21 mouse cellular contexts compared by ENCODE assay signal in genomic region chr11:34194158-34194941, GRCm38 (mm10). TPM values are rescaled to one million over a fixed set of nuclear protein-coding genes. Genes with fewer than 3 reads are reported as not detected.
"Had no signal": no experiment of that assay in that cellular context is flagged by ENCODE, and none has a peak within 500 bp of the region (broad histone marks: within the 10 kb centered on the region; RNA-seq: fewer than 3 reads in every experiment).

No protein-coding gene starts in this region.

- H3K36me3 ChIP-seq: kidney, embryonic 15.5 days; limb, embryonic 10.5 days; liver, embryonic 15.5 days; midbrain, embryonic 13.5 days; neural tube, embryonic 12.5 days had no signal

- DNase-seq: kidney, adult 2 months; kidney, postnatal 25 days; lung, postnatal 10 days; right cerebral cortex, postnatal 4 days; spleen, adult 18-20 months; thymus, adult 18-20 months; thymus, postnatal 14 days had no signal

- H3K27ac ChIP-seq: kidney, embryonic 15.5 days; left cerebral cortex, adult 2 months; limb, embryonic 10.5 days; liver, embryonic 15.5 days; midbrain, embryonic 13.5 days; neural tube, embryonic 12.5 days had no signal

- H3K9ac ChIP-seq: kidney, embryonic 15.5 days; liver, embryonic 15.5 days; midbrain, embryonic 13.5 days; neural tube, embryonic 12.5 days had no signal

- H3K4me1 ChIP-seq: limb, embryonic 10.5 days; liver, embryonic 15.5 days; midbrain, embryonic 13.5 days; neural tube, embryonic 12.5 days had no signal

- ATAC-seq: midbrain, embryonic 13.5 days had no signal

- H3K4me3 ChIP-seq: kidney, embryonic 15.5 days; left cerebral cortex, adult 2 months; limb, embryonic 10.5 days; liver, embryonic 15.5 days; midbrain, embryonic 13.5 days; neural tube, embryonic 12.5 days had no signal

- H3K9me3 ChIP-seq: kidney, embryonic 15.5 days; limb, embryonic 10.5 days; liver, embryonic 15.5 days; midbrain, embryonic 13.5 days; neural tube, embryonic 12.5 days had no signal

- H3K4me2 ChIP-seq: kidney, embryonic 15.5 days; liver, embryonic 11.5 days; liver, embryonic 15.5 days; midbrain, embryonic 13.5 days; neural tube, embryonic 12.5 days had no signal

- H3K27me3 ChIP-seq: kidney, embryonic 15.5 days; liver, embryonic 15.5 days; midbrain, embryonic 13.5 days; neural tube, embryonic 12.5 days had no signal

RNA-seq across cellular contexts. Expression of gene Foxi1, which starts 13.5 kb away (rescaled TPM):
- total RNA-seq: layer of hippocampus, postnatal 25 days; left cerebral cortex, postnatal 14 days; megakaryocyte progenitor cell, adult 5-6 weeks; monocyte, adult 5-6 weeks; neutrophil, adult 5-6 weeks had no signal
- polyA plus RNA-seq: limb, embryonic 10.5 days; limb, embryonic 14.5 days; liver, embryonic 11.5 days; liver, embryonic 15.5 days; midbrain, embryonic 13.5 days; neural tube, embryonic 12.5 days; stomach, embryonic 14.5 days had no signal
